Mouse (Mus musculus): ENCODE measurements around the gene Kdm1b. TPM values are rescaled to one million over a fixed set of nuclear protein-coding genes. Genes with fewer than 3 reads are reported as not detected.

The Kdm1b gene
- polyA plus RNA-seq, 1 experiment from 2014 or later: 16.4 TPM

DNA sequence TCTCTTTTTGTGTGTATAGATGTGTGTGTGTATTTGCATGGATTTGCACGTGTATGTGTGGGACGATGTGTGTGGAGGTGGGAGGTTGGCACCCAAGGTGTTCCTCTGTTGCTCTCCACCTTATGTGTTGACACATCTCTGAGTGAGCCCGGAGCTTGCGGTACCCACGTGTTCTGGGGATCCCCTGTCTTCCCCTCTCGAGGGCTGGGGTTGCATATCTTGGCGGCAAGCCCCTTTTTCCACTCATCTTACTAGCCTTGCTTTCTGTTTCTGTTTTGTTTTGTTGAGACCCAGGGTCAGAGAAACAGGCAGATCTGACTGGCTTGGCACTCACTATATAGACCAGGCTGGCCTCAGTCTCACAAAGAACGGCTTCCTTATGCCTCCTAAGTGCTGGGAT is 89.8 kb downstream of the Kdm1b start:
- H3K36me3 ChIP-seq (ENCODE audit: control insufficient read depth, insufficient read depth, low read length): no peaks in the 10 kb centered on the region
- WGBS: 86% methylated on average over 8 of the region's 8 CpGs
- H3K4me3 ChIP-seq (replicated peaks; ENCODE audit: low read length): no peak overlapping the region
- no peaks in the 10 kb centered on the region for H3K4me1 ChIP-seq (ENCODE audit: control insufficient read depth, insufficient read depth, low read length)
- no peaks in the 10 kb centered on the region for H3K9me3 ChIP-seq (replicated peaks; ENCODE audit: control insufficient read depth, low read length)
- no peaks in the 10 kb centered on the region for H3K27me3 ChIP-seq (ENCODE audit: control insufficient read depth, insufficient read depth, low read length)
- H3K4me2 ChIP-seq (ENCODE audit: low read depth, low read length): no peak overlapping the region
- no peak overlapping the region for H3K27ac ChIP-seq (ENCODE audit: low read length)
- no peak for ATAC-seq (ENCODE audit: insufficient read depth, low FRiP score)
- no peak overlapping the region for H3K9ac ChIP-seq (ENCODE audit: low read length)

DNA sequence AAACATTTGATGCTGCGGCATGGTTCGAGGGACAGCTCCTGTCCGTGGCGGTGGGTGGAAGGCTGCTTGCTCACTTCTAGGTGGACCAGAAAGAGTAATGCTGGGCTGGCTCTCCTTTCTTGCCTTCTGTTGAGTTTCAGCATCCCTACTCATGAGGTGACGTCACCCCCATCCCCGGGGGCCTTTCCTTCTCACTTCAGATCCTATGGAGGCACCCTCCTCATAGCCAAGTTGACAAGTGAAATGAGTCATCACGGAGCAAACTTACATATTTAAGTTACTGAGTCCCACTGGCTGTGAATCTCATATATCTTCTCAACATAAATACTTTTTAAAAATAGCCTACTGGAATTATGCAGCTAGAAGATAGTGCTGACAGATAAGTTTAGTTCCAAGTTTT is 91.5 kb downstream of the Kdm1b start:
- Histone ChIP-seq H3K27me3 (ENCODE audit: control insufficient read depth, insufficient read depth, low read length) (no peaks in the 10 kb centered on the region), H3K27ac (ENCODE audit: low read length) (no peak overlapping the region), H3K9me3 (replicated peaks; ENCODE audit: control insufficient read depth, low read length) (no peaks in the 10 kb centered on the region; the same call in 1 of the 2 replicates), H3K9ac (ENCODE audit: low read length) (no peak overlapping the region), H3K4me3 (replicated peaks; ENCODE audit: low read length) (no peak overlapping the region), H3K36me3 (ENCODE audit: control insufficient read depth, insufficient read depth, low read length) (no peaks in the 10 kb centered on the region), H3K4me1 (ENCODE audit: control insufficient read depth, insufficient read depth, low read length) (no peaks in the 10 kb centered on the region), H3K4me2 (ENCODE audit: low read depth, low read length) (no peak overlapping the region)
- 82% methylated on average over 7 of the region's 7 CpGs for WGBS
- ATAC-seq (ENCODE audit: insufficient read depth, low FRiP score): no peak

Other genes starting within 250 kb of the Kdm1b start
- 7.9 and 9.1 TPM in 2 replicates for gene Kif13a, start 113.6 kb upstream of the Kdm1b start, polyA plus RNA-seq (2015; fragmentation: Nextera tagmentation; extraction: Ambion mirVana)
- 2.9 and 4.0 TPM in 2 replicates for gene Nhlrc1, start 28.6 kb upstream of the Kdm1b start, polyA plus RNA-seq (2015; fragmentation: Nextera tagmentation; extraction: Ambion mirVana)
- gene Tpmt, start 1.2 kb downstream of the Kdm1b start, polyA plus RNA-seq (2015; fragmentation: Nextera tagmentation; extraction: Ambion mirVana): 18.9 and 19.8 TPM in 2 replicates
- 164 and 199 TPM in 2 replicates for gene Dek, start 62.7 kb downstream of the Kdm1b start, polyA plus RNA-seq (2015; fragmentation: Nextera tagmentation; extraction: Ambion mirVana)
- 3.1 and 3.4 TPM in 2 replicates for gene Rnf144b, start 79.2 kb downstream of the Kdm1b start, polyA plus RNA-seq (2015; fragmentation: Nextera tagmentation; extraction: Ambion mirVana)

Data from stomach, embryonic 16.5 days (tissue).